Mouse (Mus musculus): ENCODE results near the gene Uba2. TPM values are rescaled to one million over a fixed set of nuclear protein-coding genes. Genes with fewer than 3 reads are reported as not detected.

The Uba2 gene
- polyA plus RNA-seq, 1 experiment from 2014 or later, result 50.2 TPM

GRCm38 (mm10) chr7:34168470-34169251, 738 bp downstream of the Uba2 start:
- H3K36me3 ChIP-seq (ENCODE audit: control insufficient read depth, insufficient read depth), result peaks cover 12% of the 10 kb centered on the region
- peak; percentile 95 for ATAC-seq
- peak overlapping the region; percentile 90 for H3K4me3 ChIP-seq (ENCODE audit: low read depth, low read length)
- peak overlapping the region; percentile 88 for H3K4me2 ChIP-seq (replicated peaks; ENCODE audit: low read depth)
- H3K4me1 ChIP-seq (replicated peaks; ENCODE audit: control insufficient read depth, insufficient read depth, low read length), result no peaks in the 10 kb centered on the region
- H3K27ac ChIP-seq (ENCODE audit: low read depth, low read length), result peak overlapping the region; percentile 82
- peak overlapping the region; percentile 90 for H3K9ac ChIP-seq (ENCODE audit: low read depth, low read length)
- no peak for TF ChIP-seq CTCF (IDR thresholded peaks at IDR 0.05; ENCODE audit: low read depth)
- H3K27me3 ChIP-seq (replicated peaks; ENCODE audit: control insufficient read depth, insufficient read depth, low read length), result no peaks in the 10 kb centered on the region
- WGBS, result 11% methylated on average over 30 of the region's 30 CpGs
- no peaks in the 10 kb centered on the region for H3K9me3 ChIP-seq (ENCODE audit: control insufficient read depth)

GRCm38 (mm10) chr7:34167766-34168469, 1.5 kb downstream of the Uba2 start:
- Histone ChIP-seq H3K9me3 (ENCODE audit: control insufficient read depth) (no peaks in the 10 kb centered on the region), H3K4me1 (replicated peaks; ENCODE audit: control insufficient read depth, insufficient read depth, low read length) (no peaks in the 10 kb centered on the region), H3K9ac (ENCODE audit: low read depth, low read length) (peak overlapping the region; percentile 90), H3K27me3 (replicated peaks; ENCODE audit: control insufficient read depth, insufficient read depth, low read length) (no peaks in the 10 kb centered on the region), H3K4me2 (replicated peaks; ENCODE audit: low read depth) (peak overlapping the region; percentile 88), H3K4me3 (ENCODE audit: low read depth, low read length) (peak overlapping the region; percentile 90), H3K27ac (ENCODE audit: low read depth, low read length) (peak overlapping the region; percentile 82), H3K36me3 (ENCODE audit: control insufficient read depth, insufficient read depth) (peaks cover 19% of the 10 kb centered on the region)
- WGBS, result under 1% methylated on average over 54 of the region's 54 CpGs
- peak; percentile 76 for ATAC-seq
- no peak for TF ChIP-seq CTCF (IDR thresholded peaks at IDR 0.05; ENCODE audit: low read depth)

DNA sequence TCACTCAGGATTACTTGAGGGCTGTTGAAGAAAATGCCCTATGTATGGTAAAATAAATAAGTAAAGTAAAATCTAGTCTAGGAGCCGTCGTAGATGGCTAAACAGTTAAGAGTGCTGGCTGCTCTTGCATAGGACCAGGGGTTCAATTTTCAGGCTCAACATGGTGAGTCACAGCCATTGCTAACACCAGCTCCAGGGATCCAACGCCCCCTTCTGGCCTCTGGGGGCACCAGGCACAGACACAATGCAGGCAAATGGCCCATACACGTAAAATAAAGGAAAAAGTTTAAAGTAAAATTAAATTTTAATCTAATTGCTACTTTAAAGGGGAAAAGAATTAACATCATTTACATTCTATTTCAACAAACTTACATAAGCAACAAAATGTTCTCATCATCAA, 2.5 kb downstream of the Uba2 start:
- Histone ChIP-seq H3K4me1 (replicated peaks; ENCODE audit: control insufficient read depth, insufficient read depth, low read length) (no peaks in the 10 kb centered on the region), H3K9me3 (ENCODE audit: control insufficient read depth) (no peaks in the 10 kb centered on the region), H3K4me3 (ENCODE audit: low read depth, low read length) (no peak overlapping the region), H3K36me3 (ENCODE audit: control insufficient read depth, insufficient read depth) (peaks cover 30% of the 10 kb centered on the region), H3K27ac (ENCODE audit: low read depth, low read length) (no peak overlapping the region), H3K9ac (ENCODE audit: low read depth, low read length) (no peak overlapping the region), H3K27me3 (replicated peaks; ENCODE audit: control insufficient read depth, insufficient read depth, low read length) (no peaks in the 10 kb centered on the region), H3K4me2 (replicated peaks; ENCODE audit: low read depth) (no peak overlapping the region)
- peak; percentile 63 for TF ChIP-seq CTCF (IDR thresholded peaks at IDR 0.05; ENCODE audit: low read depth)
- ATAC-seq, result no peak
- WGBS, result 45% methylated on average over 4 of the region's 4 CpGs

- 77% methylated on average over 3 of the region's 3 CpGs for WGBS
- TF ChIP-seq CTCF (IDR thresholded peaks at IDR 0.05; ENCODE audit: low read depth), result no peak
- no peaks in the 10 kb centered on the region for H3K27me3 ChIP-seq (replicated peaks; ENCODE audit: control insufficient read depth, insufficient read depth, low read length)
- H3K36me3 ChIP-seq (ENCODE audit: control insufficient read depth, insufficient read depth), result peaks cover 39% of the 10 kb centered on the region
- H3K9me3 ChIP-seq (ENCODE audit: control insufficient read depth), result no peaks in the 10 kb centered on the region
- H3K4me1 ChIP-seq (replicated peaks; ENCODE audit: control insufficient read depth, insufficient read depth, low read length), result no peaks in the 10 kb centered on the region
- H3K9ac ChIP-seq (ENCODE audit: low read depth, low read length), result no peak overlapping the region
- ATAC-seq, result no peak
- no peak overlapping the region for H3K27ac ChIP-seq (ENCODE audit: low read depth, low read length)
- H3K4me2 ChIP-seq (replicated peaks; ENCODE audit: low read depth), result no peak overlapping the region
- H3K4me3 ChIP-seq (ENCODE audit: low read depth, low read length), result no peak overlapping the region
These were observed 3.4 kb downstream of the Uba2 start for GRCm38 (mm10) chr7:34165999-34166398.

DNA sequence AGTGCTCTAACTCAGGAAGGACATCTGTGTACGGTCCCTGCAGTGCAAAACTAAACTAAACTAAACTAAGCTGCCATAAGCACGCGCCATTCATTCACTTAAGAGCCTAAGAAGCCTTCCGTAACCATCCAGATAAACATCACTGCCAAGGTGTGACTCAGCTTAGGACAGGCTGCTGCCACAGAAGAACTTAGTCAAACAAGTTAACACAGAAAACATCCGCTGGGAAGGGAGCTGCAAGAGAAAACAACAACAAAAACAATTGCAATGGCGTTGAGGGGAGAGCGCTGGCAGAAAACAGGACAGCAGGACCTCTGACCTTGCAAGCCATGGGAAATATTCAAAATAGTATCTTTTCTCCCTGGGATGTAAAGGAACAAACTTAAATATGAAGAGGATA, 4.7 kb downstream of the Uba2 start:
- ATAC-seq, result no peak
- no peak for TF ChIP-seq CTCF (IDR thresholded peaks at IDR 0.05; ENCODE audit: low read depth)
- Histone ChIP-seq H3K27me3 (replicated peaks; ENCODE audit: control insufficient read depth, insufficient read depth, low read length) (no peaks in the 10 kb centered on the region), H3K4me3 (ENCODE audit: low read depth, low read length) (no peak overlapping the region), H3K4me2 (replicated peaks; ENCODE audit: low read depth) (no peak overlapping the region), H3K9me3 (ENCODE audit: control insufficient read depth) (no peaks in the 10 kb centered on the region), H3K27ac (ENCODE audit: low read depth, low read length) (no peak overlapping the region), H3K9ac (ENCODE audit: low read depth, low read length) (no peak overlapping the region), H3K36me3 (ENCODE audit: control insufficient read depth, insufficient read depth) (peaks cover 49% of the 10 kb centered on the region), H3K4me1 (replicated peaks; ENCODE audit: control insufficient read depth, insufficient read depth, low read length) (no peaks in the 10 kb centered on the region)
- 91% methylated on average over 7 of the region's 7 CpGs for WGBS

DNA sequence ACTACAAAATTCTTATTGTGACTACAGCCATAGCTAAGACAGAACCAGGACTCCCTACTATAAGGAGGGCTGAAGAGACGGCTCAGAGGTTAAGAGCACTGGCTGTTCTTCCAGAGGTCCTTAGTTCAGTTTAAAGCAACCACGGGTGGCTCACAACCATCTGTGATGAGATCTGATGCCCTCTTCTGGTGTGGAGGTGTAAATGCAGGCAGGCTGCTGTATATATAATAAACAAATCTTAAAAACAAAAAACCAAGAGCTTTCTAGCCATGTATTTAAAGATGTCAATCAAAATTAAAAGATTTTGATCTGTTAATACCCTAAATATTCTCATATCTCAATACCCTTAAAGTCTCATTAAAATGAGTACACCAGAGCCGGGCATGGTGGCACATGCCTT, 10.2 kb downstream of the Uba2 start:
- peak; percentile 38; the same call in 1 of the 2 replicates for TF ChIP-seq CTCF (IDR thresholded peaks at IDR 0.05; ENCODE audit: low read depth)
- no peak overlapping the region for H3K9ac ChIP-seq (ENCODE audit: low read depth, low read length)
- H3K4me2 ChIP-seq (replicated peaks; ENCODE audit: low read depth), result no peak overlapping the region
- 92% methylated on average over 3 of the region's 3 CpGs for WGBS
- H3K27ac ChIP-seq (ENCODE audit: low read depth, low read length), result no peak overlapping the region
- ATAC-seq, result no peak
- peaks cover 82% of the 10 kb centered on the region for H3K36me3 ChIP-seq (ENCODE audit: control insufficient read depth, insufficient read depth)
- H3K4me3 ChIP-seq (ENCODE audit: low read depth, low read length), result no peak overlapping the region
- no peaks in the 10 kb centered on the region for H3K4me1 ChIP-seq (replicated peaks; ENCODE audit: control insufficient read depth, insufficient read depth, low read length)
- H3K27me3 ChIP-seq (replicated peaks; ENCODE audit: control insufficient read depth, insufficient read depth, low read length), result no peaks in the 10 kb centered on the region
- H3K9me3 ChIP-seq (ENCODE audit: control insufficient read depth), result no peaks in the 10 kb centered on the region
